Mouse (Mus musculus) kidney, adult 2 months (tissue): ENCODE results near the gene Wdr17.

Experiments used
- CTCF ChIP-seq: fragments of 200-500 bp; conservative IDR thresholded peaks from 2 replicates; pipeline ENCODE4 v1.5.1; 2011; ENCODE audit warnings: low read depth, mild to moderate bottlenecking, control low read depth, low read length, moderate library complexity, mixed read lengths; ENCODE audit not compliant: insufficient read depth, insufficient read length
- POLR2A ChIP-seq: fragments of 200-500 bp; IDR thresholded peaks from one replicate; pipeline ENCODE4 v1.6.1; 2011; ENCODE audit warnings: low read depth, low read length, control low read depth

DNA sequence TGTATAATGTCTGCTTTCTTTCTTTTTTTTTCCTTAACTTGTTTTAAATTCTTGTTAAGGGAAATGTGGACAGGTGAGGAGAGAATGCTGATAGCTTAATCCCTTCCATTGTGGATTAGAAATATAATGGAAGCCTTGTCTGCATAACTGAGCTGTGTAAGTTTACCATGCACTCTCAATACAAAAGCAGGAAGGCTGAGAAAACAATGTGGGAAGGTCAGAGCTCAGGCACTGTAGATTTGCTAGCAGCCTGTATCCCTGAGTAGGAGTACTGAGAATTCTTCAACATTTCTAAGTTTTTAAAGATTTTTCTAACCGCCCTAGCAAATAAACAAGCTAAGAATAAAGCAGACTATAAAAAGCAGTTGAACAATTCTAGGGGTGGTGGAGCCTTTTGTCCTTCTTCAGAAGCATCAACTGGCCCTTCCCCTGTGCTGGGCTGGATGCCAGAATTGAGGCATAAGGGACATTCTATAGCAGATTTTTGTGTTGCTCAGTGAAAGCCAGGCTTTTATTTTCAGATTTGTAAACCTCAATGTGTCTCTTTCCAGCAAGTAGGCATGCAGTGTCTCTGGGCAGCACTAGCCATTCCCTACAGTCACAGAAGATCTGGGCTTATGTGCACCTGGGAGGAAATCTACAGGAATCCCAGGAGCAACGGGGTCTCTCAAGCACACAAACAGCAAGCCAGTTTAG is 35.3 kb upstream of the Wdr17 start:
- TF ChIP-seq POLR2A, result no peak
- TF ChIP-seq CTCF, result no peak
